Mouse (Mus musculus) retina, postnatal 7 days (tissue): Measurements from ENCODE around the gene Slc22a5.
"Not testable (repeated sequence)": the region's sequence is repeated elsewhere in the genome, so short reads cannot be mapped to it uniquely, and the experiment has no call there.

Source experiments
- DNase-seq: peaks from one replicate; pipeline ENCODE4 v3.0.0-alpha.2; 2012; ENCODE audit warnings: low read depth, low spot score

The Slc22a5 gene

DNA sequence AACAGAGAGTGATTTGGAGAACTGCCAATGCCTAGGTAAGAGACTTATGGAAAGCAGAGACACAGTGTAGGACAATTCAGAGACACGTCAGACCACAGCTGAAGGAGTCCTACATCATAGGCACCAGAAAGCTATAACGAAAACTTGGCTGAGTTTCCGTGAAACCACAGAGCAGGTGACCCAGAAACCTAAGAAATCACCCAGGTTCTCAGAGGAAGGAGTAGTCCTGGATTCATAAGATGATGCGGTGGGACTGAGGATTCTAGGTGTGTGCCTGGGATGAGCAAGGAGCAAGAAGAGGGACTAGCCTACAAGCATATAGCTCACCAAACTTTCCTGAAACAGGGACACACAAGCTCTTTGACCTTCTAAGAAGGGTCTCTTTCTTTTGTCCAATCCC is 3.2 kb downstream of the Slc22a5 start:
- DNase-seq: no peak

DNA sequence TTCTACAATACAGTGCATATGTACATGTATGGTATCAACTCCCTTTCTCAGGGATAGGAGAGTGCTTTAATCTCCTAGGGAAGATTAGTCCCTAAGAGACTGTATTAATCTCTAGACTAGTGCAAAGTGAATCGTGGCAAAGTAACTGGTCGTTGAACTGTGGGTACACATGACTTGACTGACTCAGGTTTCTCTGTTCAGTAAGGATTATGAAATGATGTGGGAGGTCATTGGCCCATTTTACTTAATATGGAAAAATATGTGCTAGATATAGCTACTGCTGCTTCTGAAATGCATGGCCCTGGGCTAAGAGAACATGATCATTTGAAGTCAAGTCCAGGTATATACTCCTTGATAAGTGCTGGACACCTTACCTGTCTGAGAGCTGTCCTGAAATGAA is 8.2 kb downstream of the Slc22a5 start:
- DNase-seq: no peak

DNA sequence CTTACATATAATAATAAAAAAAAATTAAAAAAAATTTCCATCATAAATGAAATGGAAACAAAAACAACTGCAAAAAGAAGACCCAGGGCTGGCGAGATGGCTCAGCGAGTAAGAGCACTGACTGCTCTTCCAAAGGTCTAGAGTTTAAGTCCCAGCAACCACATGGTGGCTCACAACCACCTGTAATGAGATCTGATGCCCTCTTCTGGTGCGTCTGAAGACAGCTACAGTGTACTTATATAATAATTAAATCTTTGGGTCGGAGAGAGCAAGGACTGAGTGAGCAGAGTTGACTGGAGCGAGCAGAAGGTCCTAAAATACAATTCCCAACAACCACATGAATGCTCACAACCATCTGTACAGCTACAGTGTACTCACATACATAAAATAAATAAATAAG is 13.4 kb downstream of the Slc22a5 start:
- not testable (repeated sequence) for DNase-seq

DNA sequence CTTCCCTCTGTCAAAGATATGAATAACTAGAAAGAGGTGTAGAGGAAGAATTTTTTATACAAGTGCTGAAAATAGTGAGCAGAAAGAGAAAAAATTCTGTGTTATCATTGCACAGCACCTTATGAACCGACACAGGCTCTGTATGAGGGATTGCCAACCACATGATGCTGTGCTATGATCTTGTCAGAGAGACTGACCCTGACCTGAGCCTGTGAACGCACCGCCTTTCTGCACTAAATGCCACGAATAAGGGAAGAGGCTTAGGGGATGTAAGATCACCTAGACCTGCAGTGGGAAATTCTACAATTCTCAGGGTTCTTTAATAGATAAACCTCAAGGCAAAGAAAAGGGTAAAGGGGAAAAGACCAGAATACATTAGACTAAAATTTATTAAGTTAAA is 15.0 kb downstream of the Slc22a5 start:
- no peak for DNase-seq

DNA sequence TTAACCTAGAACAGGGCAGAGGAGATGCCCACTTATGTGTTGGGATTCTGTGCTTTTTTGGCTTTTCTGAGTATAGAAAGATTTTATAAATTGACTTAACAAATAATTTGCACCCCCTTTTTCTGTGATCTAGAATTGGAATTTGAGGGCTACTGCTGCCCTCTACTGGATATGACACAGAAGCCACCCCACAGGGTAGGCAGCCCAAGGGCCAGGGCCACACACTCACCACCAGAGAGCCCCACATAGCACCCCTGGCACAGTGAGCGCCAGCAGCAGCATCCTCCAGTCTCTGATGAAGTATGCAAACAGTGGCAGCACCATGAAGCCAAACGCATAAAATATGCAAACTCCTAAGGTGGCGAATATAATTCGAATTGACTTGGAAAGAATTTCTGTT is 16.8 kb downstream of the Slc22a5 start:
- DNase-seq: no peak

DNA sequence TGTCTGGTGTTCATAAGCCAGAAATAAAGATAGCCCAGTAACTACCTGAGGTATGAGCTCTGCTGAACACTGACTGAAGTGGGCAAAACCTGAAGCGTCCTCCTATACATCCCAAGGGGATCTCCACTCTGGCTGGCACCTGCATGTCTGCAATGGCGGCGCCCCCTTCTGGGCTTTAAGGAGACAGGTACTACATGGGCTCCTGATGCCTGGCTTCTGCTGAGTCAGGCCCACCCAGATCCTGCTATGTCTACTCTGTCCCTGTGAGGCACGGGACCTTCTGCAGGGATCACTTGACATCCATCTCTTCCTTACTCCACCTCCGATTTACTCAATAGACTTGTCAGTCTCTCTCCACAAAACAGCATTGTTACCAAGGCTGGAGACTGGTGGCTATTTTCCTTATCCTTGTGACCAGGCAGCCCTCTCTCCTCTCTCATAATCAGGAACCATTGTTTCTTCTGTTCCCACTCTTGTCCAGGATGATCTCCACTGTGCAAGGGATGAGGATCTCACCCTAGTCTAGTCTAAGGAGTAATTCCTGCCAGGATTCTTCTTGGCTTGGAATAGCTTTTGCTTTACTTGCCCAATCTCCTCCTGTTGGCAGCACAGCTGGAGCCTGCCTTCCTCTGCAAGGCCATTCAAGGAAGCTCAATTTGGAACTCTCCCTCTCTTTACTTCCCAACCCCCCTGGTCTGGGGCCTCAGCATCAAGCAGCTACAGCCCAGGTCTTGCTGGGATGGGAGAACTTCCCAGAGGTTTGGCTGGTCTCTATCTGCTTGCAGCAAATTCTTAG is 17.4 kb downstream of the Slc22a5 start:
- not testable (repeated sequence) for DNase-seq

DNA sequence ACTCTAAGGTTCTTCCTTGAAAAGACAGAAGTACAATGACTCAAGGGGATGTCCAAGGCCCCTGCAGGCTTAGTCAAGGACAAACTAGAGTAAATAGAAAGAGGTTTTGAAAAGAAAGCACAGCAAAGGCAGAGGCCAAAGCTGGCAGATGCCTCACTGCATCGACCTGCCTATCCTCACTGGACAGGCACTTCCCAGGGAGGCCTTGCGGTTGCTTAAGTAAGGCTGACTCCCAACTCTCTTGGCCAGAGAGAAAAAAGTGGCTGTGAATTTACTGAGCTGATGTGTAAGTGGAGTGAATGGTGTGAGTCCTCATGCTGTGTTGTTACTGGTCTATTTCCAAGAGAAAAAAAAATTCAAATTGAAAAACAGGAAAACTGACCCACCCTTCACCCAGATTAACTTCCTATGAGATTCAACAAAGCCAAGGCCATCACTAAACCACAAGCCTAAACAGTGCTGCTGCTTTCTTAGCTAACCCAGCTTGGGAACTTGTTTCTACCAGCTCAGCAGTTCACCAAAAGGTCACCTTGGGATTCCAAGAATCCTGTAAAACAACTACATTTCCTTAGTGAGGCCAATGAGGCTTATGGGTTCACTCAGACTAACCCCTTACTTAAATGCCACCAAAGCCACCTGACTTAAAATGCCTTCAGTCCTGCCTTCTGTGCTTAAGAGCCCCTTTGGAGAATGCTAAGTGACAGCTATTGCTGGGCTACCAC is 19.5 kb downstream of the Slc22a5 start:
- no peak for DNase-seq

DNA sequence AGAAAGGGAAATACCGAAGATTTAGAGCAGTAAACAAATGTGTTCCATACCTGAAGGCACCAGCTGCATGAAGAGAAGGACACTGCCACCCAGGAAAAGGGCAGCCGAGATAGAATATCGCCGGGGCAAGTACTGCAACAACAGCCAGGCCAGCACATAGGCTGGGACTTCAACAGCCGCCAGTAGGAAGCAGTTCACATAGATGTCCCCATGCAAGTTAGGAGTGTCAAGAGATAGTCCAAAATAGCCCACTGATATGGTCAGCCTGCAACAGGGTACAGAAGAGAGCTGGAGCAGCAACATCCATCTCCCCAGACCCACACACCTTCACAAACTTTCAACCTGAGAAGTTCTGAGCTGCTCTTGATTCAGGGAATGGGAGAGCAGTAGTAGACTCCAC is 22.3 kb downstream of the Slc22a5 start:
- DNase-seq: no peak

DNA sequence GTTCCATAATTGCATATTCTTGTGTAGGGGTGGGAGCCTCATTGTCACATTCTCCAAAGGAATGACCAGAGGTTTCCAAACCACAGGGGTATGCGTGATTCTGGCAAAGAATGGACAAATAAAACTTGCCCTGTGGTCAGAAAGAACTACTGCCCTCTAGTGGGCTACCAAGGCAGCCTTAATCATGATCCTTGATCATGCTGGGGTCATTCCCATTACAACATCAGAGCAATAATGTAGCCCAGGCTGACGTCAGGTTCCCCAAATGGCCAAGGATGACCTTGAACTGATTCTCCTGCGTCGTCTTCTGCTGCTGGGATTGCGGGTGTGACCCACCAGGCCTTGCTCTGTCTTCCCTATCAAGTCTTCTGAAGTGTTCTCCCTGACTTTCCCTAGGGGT is 23.1 kb downstream of the Slc22a5 start:
- not testable (repeated sequence) for DNase-seq

DNA sequence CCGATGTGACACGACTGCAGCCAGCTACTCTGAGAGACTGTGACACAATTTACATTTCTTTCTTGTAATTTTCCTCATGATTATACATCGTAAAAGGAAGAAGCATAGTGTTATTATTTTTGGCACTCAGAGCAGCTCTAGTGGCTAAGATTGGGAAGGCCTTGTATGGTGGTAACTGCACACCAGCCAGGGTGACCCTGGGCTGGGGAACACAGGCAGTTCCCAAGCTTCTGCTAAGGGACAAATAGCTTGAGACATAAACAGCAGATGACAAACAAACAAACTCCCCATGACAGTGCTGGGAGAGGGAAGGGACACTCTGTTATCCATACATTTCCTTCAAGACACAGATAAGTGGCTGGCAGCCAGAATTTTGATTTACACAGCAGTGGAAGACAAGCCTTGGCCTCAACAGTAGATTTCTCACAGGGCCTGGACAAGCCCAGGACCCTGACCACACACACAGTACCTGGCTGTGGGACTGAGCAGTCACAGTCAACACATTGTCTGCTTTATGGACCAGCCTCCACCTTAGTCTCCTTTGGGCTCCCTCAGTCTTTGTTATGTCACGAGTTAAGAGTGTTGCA is 26.6 kb downstream of the Slc22a5 start:
- not testable (repeated sequence) for DNase-seq

DNA sequence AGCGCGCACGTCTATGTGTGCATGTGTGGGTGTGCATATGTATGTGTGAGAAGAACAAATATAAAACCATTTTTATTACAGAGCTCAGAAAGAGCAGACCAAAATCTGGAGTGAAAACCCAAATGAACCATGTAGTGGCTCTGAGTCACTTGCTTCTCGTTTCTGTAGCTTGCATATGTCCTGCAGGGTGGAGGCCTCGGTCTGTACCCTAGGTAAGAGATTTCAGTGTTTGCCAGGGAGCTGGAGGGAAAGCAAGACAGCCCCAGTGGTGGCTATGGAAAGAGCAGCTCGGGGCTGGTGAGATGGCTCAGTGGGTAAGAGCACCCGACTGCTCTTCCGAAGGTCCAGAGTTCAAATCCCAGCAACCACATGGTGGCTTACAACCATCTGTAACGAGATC is 30.5 kb downstream of the Slc22a5 start:
- DNase-seq: not testable (repeated sequence)

DNA sequence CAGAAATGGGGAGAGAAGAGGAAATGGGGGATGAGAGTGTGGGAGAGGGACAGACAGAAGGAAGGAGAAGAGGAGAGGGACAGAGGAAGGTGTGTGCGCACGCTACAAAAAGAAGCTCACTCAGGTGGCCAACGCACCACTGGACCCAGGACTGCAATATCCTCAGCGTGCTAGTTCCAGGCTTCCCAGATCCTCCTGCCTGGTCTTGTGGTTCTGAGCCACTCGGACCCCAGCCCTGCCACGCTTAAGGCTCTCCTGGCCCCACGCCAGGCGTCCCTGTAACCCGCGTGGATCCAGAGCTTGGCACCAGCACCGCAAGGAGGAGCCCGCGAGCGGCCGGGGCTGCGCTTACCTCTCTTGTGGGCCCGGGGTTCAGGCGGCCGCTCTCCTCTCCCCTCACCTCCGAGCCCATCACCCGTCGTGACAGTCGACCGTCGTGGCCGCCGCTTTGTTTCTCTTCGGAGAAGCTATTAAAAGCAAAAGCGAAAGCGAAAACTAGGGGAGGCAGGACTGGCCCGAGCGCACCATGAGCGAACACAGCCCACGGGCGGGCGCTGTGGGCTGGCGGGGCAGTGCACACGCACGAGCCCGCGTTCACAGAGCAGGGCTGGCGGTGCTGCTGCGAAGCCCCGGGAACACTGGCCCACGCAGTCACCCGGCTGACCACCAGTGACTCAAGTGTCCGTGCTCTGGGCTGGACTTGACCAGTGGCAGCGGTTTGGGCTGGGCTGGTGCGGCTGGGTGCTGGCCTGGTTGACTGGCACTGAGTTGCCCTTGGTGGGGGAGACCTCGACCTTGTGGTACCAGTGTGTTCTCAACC is 32.5 kb downstream of the Slc22a5 start, which contains the start of gene Gm12216:
Gene Gm12216, minus strand, starts transcription at position 496 of the 820 bp plus-strand sequence.
- peak; percentile 25 for DNase-seq

DNA sequence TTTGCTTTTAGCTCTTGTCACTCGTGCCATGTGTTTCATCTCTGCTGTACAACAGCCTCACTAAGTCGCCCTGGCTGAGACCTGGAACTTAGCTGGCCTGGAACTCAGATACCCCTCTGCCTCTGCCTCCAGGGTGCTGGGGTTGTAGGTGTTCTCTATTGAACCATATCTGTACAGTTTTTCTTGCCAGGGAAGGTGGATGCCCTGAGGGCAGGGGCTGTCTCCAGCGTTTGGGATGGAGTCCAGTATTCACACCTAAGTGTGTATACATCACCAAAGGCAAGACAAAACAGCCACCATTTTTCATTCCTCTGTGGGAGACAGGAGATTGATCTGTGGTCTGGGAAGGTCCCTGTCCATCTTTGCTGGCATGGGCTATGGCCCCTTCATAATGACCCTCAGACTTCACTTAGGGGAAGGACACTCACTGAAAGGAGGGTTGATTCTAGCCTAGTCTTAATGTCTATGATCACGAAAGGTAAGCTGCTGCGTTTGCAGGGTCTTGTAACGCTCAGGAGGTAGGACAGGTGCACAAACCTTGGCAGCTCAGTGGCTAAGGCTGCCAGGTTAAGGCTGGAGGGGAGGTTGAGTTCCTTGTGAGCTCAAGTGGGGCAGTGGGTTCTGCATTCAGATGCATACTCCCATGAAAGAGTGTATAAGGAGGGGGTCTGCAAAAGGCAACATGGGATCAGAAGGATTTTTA is 33.3 kb downstream of the Slc22a5 start:
- no peak for DNase-seq

DNA sequence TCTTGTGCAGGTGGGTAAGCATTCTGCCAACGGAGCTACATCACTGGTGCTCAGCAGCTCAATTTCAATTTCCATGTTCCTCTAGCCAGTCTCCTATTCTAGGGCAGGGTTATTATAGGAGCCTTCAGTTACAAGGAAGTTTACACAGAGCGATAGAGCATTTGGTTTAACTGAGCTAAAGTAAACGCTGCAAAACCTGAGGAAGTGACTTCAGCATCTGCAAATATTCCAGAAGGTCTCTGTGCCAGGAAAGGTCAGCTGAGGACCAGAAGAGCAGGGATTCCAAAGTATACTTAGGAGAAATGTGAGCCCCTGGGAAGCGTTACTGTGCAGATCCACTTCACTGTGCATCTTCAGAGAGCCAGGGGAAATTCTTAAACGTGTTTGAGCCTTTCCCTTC is 37.8 kb downstream of the Slc22a5 start:
- DNase-seq: no peak

DNA sequence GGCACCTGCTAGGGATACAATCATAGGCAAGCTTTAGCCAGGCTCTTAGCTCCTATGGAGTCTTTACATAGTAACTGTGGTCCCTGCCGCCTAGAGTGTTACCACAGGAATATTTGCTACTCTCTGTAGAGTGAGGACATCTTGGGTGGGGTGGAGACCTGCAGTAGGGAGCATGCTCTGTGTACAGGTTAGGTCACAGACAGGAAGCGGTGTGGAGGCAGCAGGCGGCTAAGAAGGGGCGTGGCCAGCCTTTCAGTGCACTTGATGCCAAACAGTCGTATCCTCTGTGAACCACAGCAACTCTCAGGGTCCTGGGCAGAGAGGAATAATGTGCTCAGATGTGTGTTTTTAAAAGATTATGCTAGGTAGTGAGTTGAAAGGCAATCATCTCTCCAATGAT is 39.7 kb downstream of the Slc22a5 start:
- no peak for DNase-seq

DNA sequence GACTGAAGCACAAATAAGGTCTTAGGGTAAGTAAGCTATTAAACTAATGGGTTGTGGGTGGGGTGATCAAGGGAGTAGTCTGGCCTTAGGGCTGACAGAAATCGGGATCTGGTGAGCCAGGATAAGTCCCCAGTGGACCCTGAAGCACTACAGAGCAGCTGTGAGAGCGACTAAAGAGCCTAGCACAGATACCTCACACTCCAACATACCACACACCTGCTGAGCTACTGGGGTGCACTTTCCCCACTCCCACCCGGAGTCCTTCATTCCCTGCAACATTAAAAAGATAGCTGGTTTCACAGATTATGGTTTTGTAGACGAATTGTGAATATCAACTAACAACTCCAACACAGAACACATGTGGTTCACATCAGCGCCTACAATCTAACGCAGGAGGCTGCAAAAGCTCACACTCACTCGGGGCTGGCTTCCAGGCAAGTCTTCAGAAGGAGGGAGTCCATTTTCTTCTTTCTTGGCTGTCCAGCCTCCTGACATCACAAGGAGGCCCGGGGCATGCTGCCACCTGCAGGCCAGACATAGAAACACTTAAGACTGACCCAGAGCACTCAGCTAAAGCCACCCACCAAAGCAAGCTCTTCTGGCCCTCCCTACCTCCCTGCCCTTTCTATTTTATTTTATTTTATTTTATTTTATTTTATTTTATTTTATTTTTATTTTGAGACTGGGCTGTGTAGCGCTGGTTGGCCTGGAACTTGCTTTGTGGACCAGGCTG is 41.7 kb downstream of the Slc22a5 start:
- peak; percentile 52 for DNase-seq

DNA sequence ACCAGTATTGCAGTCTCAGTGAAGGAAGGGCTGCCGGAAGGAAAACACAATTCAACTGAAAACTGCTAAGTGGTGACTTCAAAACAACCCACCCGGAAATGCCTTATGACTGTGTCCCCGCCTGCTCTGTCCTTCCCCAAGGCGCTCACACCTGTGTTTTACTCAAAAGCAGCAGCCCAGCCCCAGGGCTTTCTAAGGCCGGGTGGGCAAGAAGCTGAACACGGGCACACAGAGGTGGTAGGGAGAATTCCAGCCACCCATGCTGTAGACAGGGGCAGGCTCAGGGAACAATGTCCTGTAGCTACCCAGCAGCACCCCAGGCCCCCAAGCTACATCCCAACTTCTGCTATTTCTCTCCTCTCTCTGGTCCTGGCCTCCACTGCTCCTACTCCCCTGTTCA is 45.8 kb downstream of the Slc22a5 start:
- DNase-seq: no peak

DNA sequence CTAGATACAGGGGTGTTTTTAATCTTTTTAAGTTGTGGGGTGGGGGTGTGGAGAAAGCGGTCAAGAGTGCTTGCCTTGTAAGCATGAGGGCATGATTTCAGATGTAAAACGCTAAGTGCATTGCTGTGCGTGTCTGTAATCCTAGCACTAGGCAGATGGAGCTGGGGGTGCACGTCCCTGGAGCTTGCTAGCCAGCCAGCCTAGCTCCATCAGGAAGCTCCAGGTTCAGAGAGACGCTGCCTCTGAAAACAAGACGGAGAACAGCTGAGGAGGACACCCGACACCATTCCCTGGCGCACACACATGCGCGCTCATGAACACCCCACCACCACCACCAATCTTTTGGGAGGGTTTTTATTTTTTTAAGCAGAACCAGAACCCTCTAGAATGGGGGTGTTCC is 48.4 kb downstream of the Slc22a5 start:
- no peak for DNase-seq

DNA sequence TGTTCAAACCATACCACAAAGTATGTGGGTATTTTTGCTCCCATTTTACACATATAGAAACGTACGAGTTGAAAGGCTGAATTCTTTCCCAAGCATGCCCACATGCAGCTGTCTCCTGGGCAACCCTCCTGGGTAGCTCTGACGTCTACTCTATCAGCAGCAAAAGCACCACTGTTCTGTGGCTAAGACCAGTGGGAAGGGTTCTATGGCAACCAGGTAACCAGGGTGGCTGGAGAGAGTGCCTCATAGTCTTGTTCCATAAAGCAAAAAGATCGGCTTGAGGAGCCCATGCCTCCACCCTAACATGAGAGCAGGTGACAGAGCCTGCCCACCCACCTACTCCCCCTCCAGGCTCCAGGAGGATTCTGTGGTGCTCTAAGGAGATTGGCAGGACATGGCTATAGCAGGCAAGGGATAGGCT is 49.3 kb downstream of the Slc22a5 start:
- DNase-seq: no peak

DNA sequence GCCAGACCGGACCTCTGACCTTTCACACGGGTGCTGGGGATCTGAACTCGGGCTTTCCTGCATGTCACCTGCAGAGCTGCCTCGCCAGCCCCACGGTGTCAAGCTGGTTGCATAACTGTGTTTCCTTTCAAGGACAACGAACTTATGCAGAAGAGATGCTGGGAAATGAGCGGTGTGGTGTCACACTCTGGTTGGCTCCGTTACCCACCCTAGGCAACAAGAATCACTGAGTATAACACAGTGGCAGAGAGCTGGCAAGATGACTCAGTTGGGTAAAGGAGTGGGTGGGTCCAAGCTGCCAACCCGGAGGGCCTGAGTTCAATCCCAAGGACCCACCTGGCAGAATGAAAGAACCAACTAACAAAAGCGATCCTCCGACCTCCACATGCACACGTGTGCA is 49.9 kb downstream of the Slc22a5 start:
- no peak for DNase-seq
